Mouse (Mus musculus): ENCODE data around the gene Scarb2. TPM values are rescaled to one million over a fixed set of nuclear protein-coding genes. Genes with fewer than 3 reads are reported as not detected.
A peak's percentile ranks its signal among the peaks of the same experiment; 100 is the strongest.
"Not testable (repeated sequence)": the region's sequence is repeated elsewhere in the genome, so short reads cannot be mapped to it uniquely, and the experiment has no call there.

Scarb2 gene
- 10 to 100 TPM; 94.3 to 96.4 TPM for total RNA-seq (2021)
- long read RNA-seq, experiment 1, full-length matches to known transcripts: 103 of 111 reads
- long read RNA-seq, experiment 1, partial matches to known transcripts: 2 of 111 reads
- long read RNA-seq, experiment 1, other reads (novel, unspliced or antisense): 6 of 111 reads
- long read RNA-seq, experiment 2, full-length matches to known transcripts: 72 of 82 reads
- long read RNA-seq, experiment 2, partial matches to known transcripts: 2 of 82 reads
- long read RNA-seq, experiment 2, other reads (novel, unspliced or antisense): 8 of 82 reads

- no peak for DNase-seq
Observed at GRCm38 (mm10) chr5:92506733-92507132, at the start of gene Scarb2. Gene Scarb2, minus strand, starts transcription at chr5:92506833.

- DNase-seq: no peak
Observed at GRCm38 (mm10) chr5:92555905-92556304, 49.3 kb upstream of the Scarb2 start.

GRCm38 (mm10) chr5:92554891-92555511 is 48.4 kb upstream of the Scarb2 start, which contains the start of gene Fam47e:
Gene Fam47e, plus strand, starts transcription at chr5:92555069.
- DNase-seq: no peak

GRCm38 (mm10) chr5:92554443-92554842 is 47.8 kb upstream of the Scarb2 start:
- no peak for DNase-seq

- no peak for DNase-seq
Observed at GRCm38 (mm10) chr5:92553939-92554338, 47.3 kb upstream of the Scarb2 start.

GRCm38 (mm10) chr5:92552611-92553010 is 46.0 kb upstream of the Scarb2 start:
- no peak for DNase-seq

GRCm38 (mm10) chr5:92539698-92540097 is 33.1 kb upstream of the Scarb2 start:
- no peak for DNase-seq

- no peak for DNase-seq
Observed at GRCm38 (mm10) chr5:92524821-92525258, 18.2 kb upstream of the Scarb2 start.

- not testable (repeated sequence) for DNase-seq
Observed at GRCm38 (mm10) chr5:92521131-92521530, 14.5 kb upstream of the Scarb2 start.

- DNase-seq: no peak
Observed at GRCm38 (mm10) chr5:92512066-92512465, 5.4 kb upstream of the Scarb2 start.

GRCm38 (mm10) chr5:92511256-92511655 is 4.6 kb upstream of the Scarb2 start:
- no peak for DNase-seq

GRCm38 (mm10) chr5:92508853-92509252 is 2.2 kb upstream of the Scarb2 start:
- DNase-seq: no peak

GRCm38 (mm10) chr5:92506301-92506729 is 318 bp downstream of the Scarb2 start:
- DNase-seq: peak; percentile 19

GRCm38 (mm10) chr5:92505402-92505865 is 1.2 kb downstream of the Scarb2 start:
- peak; percentile 96 for DNase-seq

GRCm38 (mm10) chr5:92504676-92505400 is 1.8 kb downstream of the Scarb2 start:
- peak; percentile 61 for DNase-seq

- no peak for DNase-seq
Observed at GRCm38 (mm10) chr5:92503856-92504618, 2.6 kb downstream of the Scarb2 start.

- no peak for DNase-seq
Observed at GRCm38 (mm10) chr5:92503356-92503847, 3.2 kb downstream of the Scarb2 start.

GRCm38 (mm10) chr5:92499378-92499777 is 7.3 kb downstream of the Scarb2 start:
- no peak for DNase-seq

GRCm38 (mm10) chr5:92498661-92499060 is 8.0 kb downstream of the Scarb2 start:
- DNase-seq: peak; percentile 36

- no peak for DNase-seq
Observed at GRCm38 (mm10) chr5:92498225-92498624, 8.4 kb downstream of the Scarb2 start.

- no peak for DNase-seq
Observed at GRCm38 (mm10) chr5:92495771-92496409, 10.7 kb downstream of the Scarb2 start.
